Mouse (Mus musculus) stomach, embryonic 15.5 days (tissue): ENCODE results near the gene Syt1. TPM values are rescaled to one million over a fixed set of nuclear protein-coding genes. Genes with fewer than 3 reads are reported as not detected.

Experiments used
- ATAC-seq: fragments of 200-750 bp; cut with Nextera tagmentation; 2 replicates; pipeline ENCODE4 v1.8.0; 2017; ENCODE audit warnings: low read depth, moderate number of reproducible peaks, moderate TSS enrichment; ENCODE audit not compliant: insufficient read depth, low FRiP score
- H3K27ac ChIP-seq: fragments of 300-500 bp; sonication (generic); 2 replicates; pipeline ENCODE4 v1.5.1; 2015; ENCODE audit warnings: mild to moderate bottlenecking, inconsistent platforms
- H3K27me3 ChIP-seq: fragments of 300-500 bp; sonication (generic); replicated peaks from 2 replicates; pipeline ENCODE4 v1.6.1; 2015; ENCODE audit warnings: inconsistent platforms
- H3K36me3 ChIP-seq: fragments of 300-500 bp; sonication (generic); 2 replicates; pipeline ENCODE4 v1.6.1; 2015; ENCODE audit warnings: inconsistent platforms
- H3K4me1 ChIP-seq: fragments of 300-500 bp; sonication (generic); 2 replicates; pipeline ENCODE4 v1.6.1; 2015; ENCODE audit warnings: inconsistent platforms
- H3K4me2 ChIP-seq: fragments of 300-500 bp; sonication (generic); 2 replicates; pipeline ENCODE4 v1.6.1; 2015; ENCODE audit warnings: mild to moderate bottlenecking, inconsistent platforms
- H3K4me3 ChIP-seq: fragments of 300-500 bp; sonication (generic); replicated peaks from 2 replicates; pipeline ENCODE4 v1.5.1; 2015; ENCODE audit warnings: inconsistent platforms
- H3K9ac ChIP-seq: fragments of 300-500 bp; sonication (generic); 2 replicates; pipeline ENCODE4 v1.6.1; 2015; ENCODE audit warnings: inconsistent platforms
- H3K9me3 ChIP-seq: fragments of 300-500 bp; sonication (generic); 2 replicates; pipeline ENCODE4 v1.6.1; 2016; ENCODE audit warnings: inconsistent platforms
- WGBS: fragments of 180-500 bp; shearing (Covaris S2); methylation state at CpG from one replicate; pipeline ENCODE4 v1.1.7; 2015; 5-methylcytosine and 5-hydroxymethylcytosine counted together
- polyA plus RNA-seq: library from polyadenylated mRNA; unstranded; fragments of >200 nt; fragmentation: Nextera tagmentation; extraction: Ambion mirVana; gene quantifications from 2 replicates; pipeline ENCODE4 v1.2.1, GENCODE M21; 2015

The Syt1 gene
- polyA plus RNA-seq, 1 experiment from 2014 or later: 7.2 TPM

DNA sequence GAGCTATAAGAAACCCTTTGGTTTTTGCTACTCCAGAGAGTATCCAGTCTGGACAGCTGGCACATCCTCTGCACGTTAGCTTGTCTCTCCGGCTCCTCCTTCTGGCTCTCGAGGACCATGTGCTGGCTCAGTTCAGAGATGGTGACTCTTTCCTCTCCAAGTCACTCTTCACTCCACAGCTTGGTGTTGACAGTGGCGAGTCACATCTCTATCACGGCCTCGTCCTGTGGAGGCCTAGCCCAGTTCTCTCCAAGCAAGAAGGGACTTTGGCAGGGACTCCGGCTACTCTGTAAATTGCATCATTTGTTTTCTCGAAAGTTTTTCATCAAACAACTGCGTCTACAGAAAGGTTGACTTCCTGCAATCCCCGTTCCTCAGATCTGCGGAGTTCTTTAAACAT lies 562.4 kb downstream of the Syt1 start:
- H3K27ac ChIP-seq: no peak overlapping the region
- no peak overlapping the region for H3K9ac ChIP-seq
- H3K9me3 ChIP-seq: no peaks in the 10 kb centered on the region
- ATAC-seq: no peak
- 0 out of 2 replicates have a peak, but pooled peaks cover 16% of the 10 kb centered on the region for H3K4me1 ChIP-seq
- no peak overlapping the region for H3K4me3 ChIP-seq
- no peaks in the 10 kb centered on the region for H3K27me3 ChIP-seq
- no peaks in the 10 kb centered on the region for H3K36me3 ChIP-seq
- WGBS: 68% methylated on average over 11 of the region's 11 CpGs
- H3K4me2 ChIP-seq: no peak overlapping the region
